Mouse (Mus musculus): ENCODE results near the gene Prkg1. TPM values are rescaled to one million over a fixed set of nuclear protein-coding genes. Genes with fewer than 3 reads are reported as not detected.

Gene Prkg1
- polyA plus RNA-seq, 1 experiment: 0.15 TPM

- Histone ChIP-seq H3K27ac (ENCODE audit: insufficient read depth, low read depth, low read length) (no peak overlapping the region), H3K4me3 (ENCODE audit: insufficient read depth, low read length) (no peak overlapping the region)
- TF ChIP-seq POLR2A (IDR thresholded peaks at IDR 0.05; ENCODE audit: borderline replicate concordance, low read depth, low read length) (no peak), CTCF (IDR thresholded peaks at IDR 0.05; ENCODE audit: low read depth, low read length) (no peak)
These were observed 114.4 kb downstream of the Prkg1 start for GRCm38 (mm10) chr19:31650452-31650851.

GRCm38 (mm10) chr19:31647492-31647891 lies 117.3 kb downstream of the Prkg1 start:
- Histone ChIP-seq H3K4me3 (ENCODE audit: insufficient read depth, low read length) (no peak overlapping the region), H3K27ac (ENCODE audit: insufficient read depth, low read depth, low read length) (no peak overlapping the region), H3K4me1 (ENCODE audit: control insufficient read depth, insufficient read depth, low read length) (no peaks in the 10 kb centered on the region)
- TF ChIP-seq POLR2A (IDR thresholded peaks at IDR 0.05; ENCODE audit: borderline replicate concordance, low read depth, low read length): no peak
- no peak for TF ChIP-seq CTCF (IDR thresholded peaks at IDR 0.05; ENCODE audit: low read depth, low read length)

More at GRCm38 (mm10) chr19:31650452-31650851, 114.4 kb downstream of the Prkg1 start:
- no peaks in the 10 kb centered on the region for H3K4me1 ChIP-seq (ENCODE audit: control insufficient read depth, insufficient read depth, low read length)

- no peak overlapping the region for H3K27ac ChIP-seq (ENCODE audit: insufficient read depth, low read depth, low read length)
- TF ChIP-seq CTCF (IDR thresholded peaks at IDR 0.05; ENCODE audit: low read depth, low read length): no peak
- no peak for TF ChIP-seq POLR2A (IDR thresholded peaks at IDR 0.05; ENCODE audit: borderline replicate concordance, low read depth, low read length)
- no peak overlapping the region for H3K4me3 ChIP-seq (ENCODE audit: insufficient read depth, low read length)
- H3K4me1 ChIP-seq (ENCODE audit: control insufficient read depth, insufficient read depth, low read length): no peaks in the 10 kb centered on the region
These were observed 133.6 kb downstream of the Prkg1 start for GRCm38 (mm10) chr19:31630899-31631869.

- TF ChIP-seq CTCF (IDR thresholded peaks at IDR 0.05; ENCODE audit: low read depth, low read length) (no peak), POLR2A (IDR thresholded peaks at IDR 0.05; ENCODE audit: borderline replicate concordance, low read depth, low read length) (no peak)
- H3K4me3 ChIP-seq (ENCODE audit: insufficient read depth, low read length): no peak overlapping the region
- no peak overlapping the region for H3K27ac ChIP-seq (ENCODE audit: insufficient read depth, low read depth, low read length)
These were observed 143.1 kb downstream of the Prkg1 start for GRCm38 (mm10) chr19:31621716-31622115.

GRCm38 (mm10) chr19:31616830-31617229 lies 148.0 kb downstream of the Prkg1 start:
- no peaks in the 10 kb centered on the region for H3K4me1 ChIP-seq (ENCODE audit: control insufficient read depth, insufficient read depth, low read length)
- no peak overlapping the region for H3K4me3 ChIP-seq (ENCODE audit: insufficient read depth, low read length)
- H3K27ac ChIP-seq (ENCODE audit: insufficient read depth, low read depth, low read length): no peak overlapping the region
- TF ChIP-seq POLR2A (IDR thresholded peaks at IDR 0.05; ENCODE audit: borderline replicate concordance, low read depth, low read length): no peak
- no peak for TF ChIP-seq CTCF (IDR thresholded peaks at IDR 0.05; ENCODE audit: low read depth, low read length)

More at GRCm38 (mm10) chr19:31621716-31622115, 143.1 kb downstream of the Prkg1 start:
- no peaks in the 10 kb centered on the region for H3K4me1 ChIP-seq (ENCODE audit: control insufficient read depth, insufficient read depth, low read length)

- Histone ChIP-seq H3K4me3 (ENCODE audit: insufficient read depth, low read length) (no peak overlapping the region), H3K27ac (ENCODE audit: insufficient read depth, low read depth, low read length) (no peak overlapping the region), H3K4me1 (ENCODE audit: control insufficient read depth, insufficient read depth, low read length) (no peaks in the 10 kb centered on the region)
- TF ChIP-seq POLR2A (IDR thresholded peaks at IDR 0.05; ENCODE audit: borderline replicate concordance, low read depth, low read length) (no peak), CTCF (IDR thresholded peaks at IDR 0.05; ENCODE audit: low read depth, low read length) (no peak)
These were observed 148.7 kb downstream of the Prkg1 start for GRCm38 (mm10) chr19:31616159-31616558.

- TF ChIP-seq CTCF (IDR thresholded peaks at IDR 0.05; ENCODE audit: low read depth, low read length) (no peak), POLR2A (IDR thresholded peaks at IDR 0.05; ENCODE audit: borderline replicate concordance, low read depth, low read length) (no peak)
- no peak overlapping the region for H3K27ac ChIP-seq (ENCODE audit: insufficient read depth, low read depth, low read length)
- H3K4me3 ChIP-seq (ENCODE audit: insufficient read depth, low read length): no peak overlapping the region
- no peaks in the 10 kb centered on the region for H3K4me1 ChIP-seq (ENCODE audit: control insufficient read depth, insufficient read depth, low read length)
These were observed 151.7 kb downstream of the Prkg1 start for GRCm38 (mm10) chr19:31613146-31613545.

GRCm38 (mm10) chr19:31602578-31602977 lies 162.3 kb downstream of the Prkg1 start:
- TF ChIP-seq POLR2A (IDR thresholded peaks at IDR 0.05; ENCODE audit: borderline replicate concordance, low read depth, low read length) (no peak), CTCF (IDR thresholded peaks at IDR 0.05; ENCODE audit: low read depth, low read length) (no peak)
- H3K4me1 ChIP-seq (ENCODE audit: control insufficient read depth, insufficient read depth, low read length): no peaks in the 10 kb centered on the region
- no peak overlapping the region for H3K27ac ChIP-seq (ENCODE audit: insufficient read depth, low read depth, low read length)
- H3K4me3 ChIP-seq (ENCODE audit: insufficient read depth, low read length): no peak overlapping the region

GRCm38 (mm10) chr19:31594011-31594410 lies 170.8 kb downstream of the Prkg1 start:
- TF ChIP-seq CTCF (IDR thresholded peaks at IDR 0.05; ENCODE audit: low read depth, low read length): no peak
- TF ChIP-seq POLR2A (IDR thresholded peaks at IDR 0.05; ENCODE audit: borderline replicate concordance, low read depth, low read length): no peak
- no peak overlapping the region for H3K4me3 ChIP-seq (ENCODE audit: insufficient read depth, low read length)

GRCm38 (mm10) chr19:31590701-31591100 lies 174.1 kb downstream of the Prkg1 start:
- no peak overlapping the region for H3K27ac ChIP-seq (ENCODE audit: insufficient read depth, low read depth, low read length)
- no peaks in the 10 kb centered on the region for H3K4me1 ChIP-seq (ENCODE audit: control insufficient read depth, insufficient read depth, low read length)
- H3K4me3 ChIP-seq (ENCODE audit: insufficient read depth, low read length): no peak overlapping the region
- TF ChIP-seq POLR2A (IDR thresholded peaks at IDR 0.05; ENCODE audit: borderline replicate concordance, low read depth, low read length) (no peak), CTCF (IDR thresholded peaks at IDR 0.05; ENCODE audit: low read depth, low read length) (no peak)

More at GRCm38 (mm10) chr19:31594011-31594410, 170.8 kb downstream of the Prkg1 start:
- Histone ChIP-seq H3K27ac (ENCODE audit: insufficient read depth, low read depth, low read length) (no peak overlapping the region), H3K4me1 (ENCODE audit: control insufficient read depth, insufficient read depth, low read length) (no peaks in the 10 kb centered on the region)
